Mouse (Mus musculus): ENCODE data around the gene Ivns1abp. TPM values are rescaled to one million over a fixed set of nuclear protein-coding genes. Genes with fewer than 3 reads are reported as not detected.
"Not testable (repeated sequence)": the region's sequence is repeated elsewhere in the genome, so short reads cannot be mapped to it uniquely, and the experiment has no call there.

Ivns1abp gene
- 343 and 366 TPM in 2 replicates for polyA plus RNA-seq (2016; fragmentation: Nextera tagmentation; extraction: Ambion mirVana)

- Histone ChIP-seq H3K27ac (peak within 1 kb of the TSS; percentile 99), H3K27me3 (ENCODE audit: low read depth, poor library complexity, severe bottlenecking) (no peaks in the 10 kb centered on the region), H3K36me3 (peaks cover 7% of the 10 kb centered on the region), H3K9me3 (replicated peaks) (no peaks in the 10 kb centered on the region), H3K4me3 (peak within 1 kb of the TSS; percentile 99), H3K4me1 (peaks cover 31% of the 10 kb centered on the region)
- under 1% methylated on average over 99 of the region's 104 CpGs for WGBS
- DNase-seq (ENCODE audit: low spot score): peak; percentile 96
Measured at GRCm38 (mm10) chr1:151344283-151345108, at the start of gene Ivns1abp. Ivns1abp (plus strand) TSS chr1:151344477.

GRCm38 (mm10) chr1:151295486-151295885 lies 48.8 kb upstream of the Ivns1abp start:
- no peak overlapping the region for H3K27ac ChIP-seq

GRCm38 (mm10) chr1:151296621-151297020 lies 47.7 kb upstream of the Ivns1abp start:
- no peaks in the 10 kb centered on the region for H3K27me3 ChIP-seq (ENCODE audit: low read depth, poor library complexity, severe bottlenecking)
- no peaks in the 10 kb centered on the region for H3K4me1 ChIP-seq
- no peak for DNase-seq (ENCODE audit: low spot score)
- 92% methylated on average over 1 of the region's 1 CpGs for WGBS
- H3K9me3 ChIP-seq (replicated peaks): no peaks in the 10 kb centered on the region
- no peak overlapping the region for H3K4me3 ChIP-seq
- H3K27ac ChIP-seq: no peak overlapping the region
- H3K36me3 ChIP-seq: no peaks in the 10 kb centered on the region

More at GRCm38 (mm10) chr1:151295486-151295885, 48.8 kb upstream of the Ivns1abp start:
- Histone ChIP-seq H3K4me1 (no peaks in the 10 kb centered on the region), H3K36me3 (no peaks in the 10 kb centered on the region), H3K27me3 (ENCODE audit: low read depth, poor library complexity, severe bottlenecking) (no peaks in the 10 kb centered on the region), H3K4me3 (no peak overlapping the region), H3K9me3 (replicated peaks) (no peaks in the 10 kb centered on the region)
- no peak for DNase-seq (ENCODE audit: low spot score)
- WGBS: 70% methylated on average over 3 of the region's 3 CpGs

GRCm38 (mm10) chr1:151297025-151297424 lies 47.3 kb upstream of the Ivns1abp start:
- Histone ChIP-seq H3K27ac (no peak overlapping the region), H3K4me3 (no peak overlapping the region), H3K9me3 (replicated peaks) (no peaks in the 10 kb centered on the region), H3K4me1 (no peaks in the 10 kb centered on the region), H3K36me3 (no peaks in the 10 kb centered on the region), H3K27me3 (ENCODE audit: low read depth, poor library complexity, severe bottlenecking) (no peaks in the 10 kb centered on the region)
- 89% methylated on average over 6 of the region's 6 CpGs for WGBS
- DNase-seq (ENCODE audit: low spot score): no peak

GRCm38 (mm10) chr1:151297596-151297995 lies 46.7 kb upstream of the Ivns1abp start:
- no peaks in the 10 kb centered on the region for H3K4me1 ChIP-seq
- WGBS: 79% methylated on average over 2 of the region's 2 CpGs
- H3K27me3 ChIP-seq (ENCODE audit: low read depth, poor library complexity, severe bottlenecking): no peaks in the 10 kb centered on the region
- no peaks in the 10 kb centered on the region for H3K36me3 ChIP-seq
- no peak overlapping the region for H3K27ac ChIP-seq
- DNase-seq (ENCODE audit: low spot score): no peak
- no peak overlapping the region for H3K4me3 ChIP-seq
- no peaks in the 10 kb centered on the region for H3K9me3 ChIP-seq (replicated peaks)

- WGBS: 81% methylated on average over 6 of the region's 6 CpGs
- Histone ChIP-seq H3K27ac (no peak overlapping the region), H3K4me1 (no peaks in the 10 kb centered on the region), H3K4me3 (no peak overlapping the region), H3K36me3 (no peaks in the 10 kb centered on the region), H3K27me3 (ENCODE audit: low read depth, poor library complexity, severe bottlenecking) (no peaks in the 10 kb centered on the region), H3K9me3 (replicated peaks) (no peaks in the 10 kb centered on the region)
- no peak for DNase-seq (ENCODE audit: low spot score)
Measured at GRCm38 (mm10) chr1:151301456-151301855, 42.8 kb upstream of the Ivns1abp start.

- no peaks in the 10 kb centered on the region for H3K9me3 ChIP-seq (replicated peaks)
Measured at GRCm38 (mm10) chr1:151301904-151302303, 42.4 kb upstream of the Ivns1abp start.

GRCm38 (mm10) chr1:151303265-151303664 lies 41.0 kb upstream of the Ivns1abp start:
- DNase-seq (ENCODE audit: low spot score): no peak
- no peaks in the 10 kb centered on the region for H3K9me3 ChIP-seq (replicated peaks)
- H3K4me3 ChIP-seq: no peak overlapping the region
- H3K36me3 ChIP-seq: no peaks in the 10 kb centered on the region
- H3K4me1 ChIP-seq: no peaks in the 10 kb centered on the region
- no peaks in the 10 kb centered on the region for H3K27me3 ChIP-seq (ENCODE audit: low read depth, poor library complexity, severe bottlenecking)
- no peak overlapping the region for H3K27ac ChIP-seq

More at GRCm38 (mm10) chr1:151301904-151302303, 42.4 kb upstream of the Ivns1abp start:
- DNase-seq (ENCODE audit: low spot score): no peak
- Histone ChIP-seq H3K4me1 (no peaks in the 10 kb centered on the region), H3K4me3 (no peak overlapping the region), H3K27me3 (ENCODE audit: low read depth, poor library complexity, severe bottlenecking) (no peaks in the 10 kb centered on the region), H3K27ac (no peak overlapping the region), H3K36me3 (no peaks in the 10 kb centered on the region)
- 82% methylated on average over 3 of the region's 3 CpGs for WGBS

GRCm38 (mm10) chr1:151305001-151305400 lies 39.3 kb upstream of the Ivns1abp start:
- not testable (repeated sequence) for H3K4me3 ChIP-seq; H3K36me3 ChIP-seq; H3K27me3 ChIP-seq (ENCODE audit: low read depth, poor library complexity, severe bottlenecking); H3K4me1 ChIP-seq; DNase-seq (ENCODE audit: low spot score); H3K9me3 ChIP-seq (replicated peaks); H3K27ac ChIP-seq
- 80% methylated on average over 3 of the region's 3 CpGs for WGBS

- H3K9me3 ChIP-seq (replicated peaks): no peaks in the 10 kb centered on the region
- WGBS: 76% methylated on average over 2 of the region's 2 CpGs
- no peaks in the 10 kb centered on the region for H3K27me3 ChIP-seq (ENCODE audit: low read depth, poor library complexity, severe bottlenecking)
- no peak for DNase-seq (ENCODE audit: low spot score)
- no peaks in the 10 kb centered on the region for H3K4me1 ChIP-seq
- no peaks in the 10 kb centered on the region for H3K36me3 ChIP-seq
- no peak overlapping the region for H3K4me3 ChIP-seq
- no peak overlapping the region for H3K27ac ChIP-seq
Measured at GRCm38 (mm10) chr1:151307059-151307458, 37.2 kb upstream of the Ivns1abp start.

GRCm38 (mm10) chr1:151307821-151308220 lies 36.5 kb upstream of the Ivns1abp start:
- WGBS: 89% methylated on average over 3 of the region's 3 CpGs
- no peaks in the 10 kb centered on the region for H3K9me3 ChIP-seq (replicated peaks)
- H3K27ac ChIP-seq: no peak overlapping the region
- H3K4me1 ChIP-seq: no peaks in the 10 kb centered on the region
- H3K27me3 ChIP-seq (ENCODE audit: low read depth, poor library complexity, severe bottlenecking): no peaks in the 10 kb centered on the region
- no peak overlapping the region for H3K4me3 ChIP-seq
- no peak for DNase-seq (ENCODE audit: low spot score)
- no peaks in the 10 kb centered on the region for H3K36me3 ChIP-seq

- Histone ChIP-seq H3K4me1 (no peaks in the 10 kb centered on the region), H3K27me3 (ENCODE audit: low read depth, poor library complexity, severe bottlenecking) (no peaks in the 10 kb centered on the region), H3K27ac (no peak overlapping the region), H3K36me3 (no peaks in the 10 kb centered on the region), H3K4me3 (no peak overlapping the region), H3K9me3 (replicated peaks) (no peaks in the 10 kb centered on the region)
- whole genome bisulfite sequencing: 50% methylated on average over 4 of the region's 4 CpGs
- no peak for DNase-seq (ENCODE audit: low spot score)
Measured at GRCm38 (mm10) chr1:151308508-151308907, 35.8 kb upstream of the Ivns1abp start.

GRCm38 (mm10) chr1:151310511-151310910 lies 33.8 kb upstream of the Ivns1abp start:
- H3K36me3 ChIP-seq: no peaks in the 10 kb centered on the region
- 83% methylated on average over 5 of the region's 5 CpGs for WGBS

More at GRCm38 (mm10) chr1:151310511-151310910, 33.8 kb upstream of the Ivns1abp start:
- Histone ChIP-seq H3K27me3 (ENCODE audit: low read depth, poor library complexity, severe bottlenecking) (no peaks in the 10 kb centered on the region), H3K27ac (no peak overlapping the region), H3K4me3 (no peak overlapping the region), H3K9me3 (replicated peaks) (no peaks in the 10 kb centered on the region), H3K4me1 (no peaks in the 10 kb centered on the region)
- no peak for DNase-seq (ENCODE audit: low spot score)

Measured in limb, embryonic 10.5 days (tissue).